13 mouse cellular contexts compared by ENCODE assay signal in genomic region chr10:3540003-3540827, GRCm38 (mm10). TPM values are rescaled to one million over a fixed set of nuclear protein-coding genes. Genes with fewer than 3 reads are reported as not detected.
DNase-seq lines count a peak whose midpoint lies in the region; ATAC-seq lines count a peak whose summit lies in the region.
"Had no signal": no experiment of that assay in that cellular context is flagged by ENCODE, and none has a peak within 500 bp of the region (broad histone marks: within the 10 kb centered on the region; RNA-seq: fewer than 3 reads in every experiment).

Gene Iyd, plus strand, starts transcription at chr10:3540240.

- H3K9ac ChIP-seq in kidney, embryonic 15.5 days = no peak within 1 kb of the TSS
- no peak within 1 kb of the TSS for H3K9ac ChIP-seq in liver, embryonic 13.5 days
- H3K9ac ChIP-seq: forebrain, postnatal 0 days had no signal

- no peak within 1 kb of the TSS for H3K4me2 ChIP-seq in kidney, embryonic 15.5 days
- H3K4me2 ChIP-seq in liver, embryonic 13.5 days = no peak within 1 kb of the TSS; the same call in 1 of the 2 replicates

- H3K36me3 ChIP-seq in kidney, embryonic 15.5 days = no peaks in the 10 kb centered on the region
- H3K36me3 ChIP-seq in liver, embryonic 13.5 days = no peaks in the 10 kb centered on the region
- H3K36me3 ChIP-seq in embryonic facial prominence, embryonic 10.5 days (replicated peaks) = no peaks in the 10 kb centered on the region

- no peak within 1 kb of the TSS for H3K27ac ChIP-seq in kidney, embryonic 15.5 days
- H3K27ac ChIP-seq in liver, embryonic 13.5 days = no peak within 1 kb of the TSS
- no peak within 1 kb of the TSS for H3K27ac ChIP-seq in embryonic facial prominence, embryonic 10.5 days (replicated peaks)

- no peaks in the 10 kb centered on the region for H3K9me3 ChIP-seq in kidney, embryonic 15.5 days (replicated peaks)
- H3K9me3 ChIP-seq in liver, embryonic 13.5 days (replicated peaks) = no peaks in the 10 kb centered on the region
- no peaks in the 10 kb centered on the region for H3K9me3 ChIP-seq in embryonic facial prominence, embryonic 10.5 days

- H3K4me3 ChIP-seq in kidney, embryonic 15.5 days (replicated peaks) = no peak within 1 kb of the TSS
- H3K4me3 ChIP-seq in liver, embryonic 13.5 days (replicated peaks) = no peak within 1 kb of the TSS
- no peak within 1 kb of the TSS for H3K4me3 ChIP-seq in embryonic facial prominence, embryonic 10.5 days
- H3K4me3 ChIP-seq: erythroblast, embryonic 14.5 days had no signal

- 78% methylated on average over 16 of the region's 16 CpGs for WGBS in kidney, embryonic 15.5 days
- WGBS in liver, embryonic 13.5 days (ENCODE audit: insufficient replicate concordance) = 60% methylated on average over 16 of the region's 16 CpGs
- 80% methylated on average over 16 of the region's 16 CpGs for WGBS in embryonic facial prominence, embryonic 10.5 days

- H3K27me3 ChIP-seq in kidney, embryonic 15.5 days = no peaks in the 10 kb centered on the region
- no peaks in the 10 kb centered on the region for H3K27me3 ChIP-seq in liver, embryonic 13.5 days
- no peaks in the 10 kb centered on the region for H3K27me3 ChIP-seq in embryonic facial prominence, embryonic 10.5 days (replicated peaks; ENCODE audit: low read depth, poor library complexity, severe bottlenecking)

- peak; percentile 51 for DNase-seq in lung, postnatal 10 days
- no peak for DNase-seq in lung, postnatal 36 days
- no peak for DNase-seq in liver, embryonic 13.5 days
- DNase-seq in retina, postnatal 1 day = no peak
- DNase-seq in embryonic facial prominence, embryonic 10.5 days (ENCODE audit: low spot score) = no peak
- DNase-seq in cerebellum, adult 18-20 months = no peak
- DNase-seq: forebrain, postnatal 0 days; gastrocnemius, postnatal 14 days; right cerebral cortex, adult 18-20 months had no signal

- H3K4me1 ChIP-seq in kidney, embryonic 15.5 days = 0 out of 2 replicates have a peak, but pooled peaks cover 6% of the 10 kb centered on the region
- H3K4me1 ChIP-seq in liver, embryonic 13.5 days (replicated peaks) = no peaks in the 10 kb centered on the region
- peaks cover 14% of the 10 kb centered on the region for H3K4me1 ChIP-seq in embryonic facial prominence, embryonic 10.5 days

- 0 out of 2 replicates have a peak, but pooled peaks have one; percentile 40 for ATAC-seq in kidney, embryonic 15.5 days (replicated peaks; ENCODE audit: low FRiP score)
- ATAC-seq in liver, embryonic 13.5 days (ENCODE audit: low read depth) = 0 out of 2 replicates have a peak, but pooled peaks have one; percentile 26
- ATAC-seq: activated CD4-positive, CD25-positive, alpha-beta regulatory T cell, adult 4 months; forebrain, postnatal 0 days had no signal

RNA-seq across cellular contexts. Expression of gene Iyd, which starts in this region (rescaled TPM):
- 5.1 and 5.2 TPM in 2 replicates for polyA plus RNA-seq in kidney, embryonic 15.5 days (2015; fragmentation: Nextera tagmentation; extraction: Ambion mirVana)
- 5.9 TPM in 2 replicates for polyA plus RNA-seq in liver, embryonic 13.5 days (2015; fragmentation: Nextera tagmentation; extraction: Ambion mirVana)
- polyA plus RNA-seq in embryonic facial prominence, embryonic 10.5 days (2016; fragmentation: Nextera tagmentation; extraction: Ambion mirVana) = not detected in 2 replicates
- polyA plus RNA-seq: activated CD4-positive, CD25-positive, alpha-beta regulatory T cell, adult 4 months; erythroblast, embryonic 14.5 days; hindbrain, embryonic 11.5 days had no signal
